Mouse (Mus musculus): Measurements from ENCODE around the gene Pcdh10.

DNA sequence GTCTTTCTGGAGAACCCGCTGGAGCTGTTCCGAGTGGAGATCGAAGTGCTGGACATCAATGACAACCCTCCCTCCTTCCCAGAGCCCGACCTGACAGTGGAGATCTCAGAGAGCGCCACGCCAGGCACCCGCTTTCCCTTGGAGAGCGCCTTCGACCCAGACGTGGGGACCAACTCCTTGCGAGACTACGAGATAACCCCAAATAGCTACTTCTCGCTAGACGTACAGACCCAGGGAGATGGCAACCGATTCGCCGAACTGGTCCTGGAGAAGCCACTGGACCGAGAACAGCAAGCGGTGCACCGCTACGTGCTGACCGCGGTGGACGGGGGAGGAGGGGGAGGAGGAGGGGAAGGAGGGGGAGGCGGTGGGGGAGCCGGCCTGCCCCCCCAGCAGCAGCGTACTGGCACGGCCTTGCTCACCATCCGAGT, 1.4 kb downstream of the Pcdh10 start:
- TF ChIP-seq CTCF (IDR thresholded peaks at IDR 0.05) (no peak), EP300 (IDR thresholded peaks at IDR 0.05) (no peak)
